Mouse (Mus musculus): ENCODE measurements at regions not wholly inside any gene's neighbourhood (a gene's known extent, or its start where the extent isn't known, plus 50 kb on each side); places are given as distances from the start of the nearest gene placed in this dataset.

DNA sequence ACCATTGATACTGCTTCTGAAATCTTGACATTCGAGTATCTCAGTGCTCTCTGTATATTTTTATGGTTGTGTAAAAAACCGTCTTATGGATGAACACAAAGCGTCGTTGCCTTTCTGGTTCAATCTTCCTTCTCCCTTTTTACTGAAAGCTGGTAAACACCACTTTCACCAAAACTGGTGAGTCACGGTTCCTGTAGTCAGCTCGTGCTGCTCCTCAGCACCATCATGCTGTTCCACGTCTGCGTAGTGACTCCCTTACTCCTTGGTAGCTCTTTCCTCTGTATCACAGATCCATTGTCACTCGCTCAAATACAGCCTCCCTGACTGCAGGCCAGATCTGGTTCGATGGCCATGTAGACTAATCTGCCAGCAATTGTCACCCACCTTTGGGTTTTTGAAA is 346.2 kb upstream of the Zmiz1 start:
- no peak for TF ChIP-seq POLR2A (IDR thresholded peaks at IDR 0.05; ENCODE audit: insufficient read depth, low read length)
- no peak for TF ChIP-seq CTCF (IDR thresholded peaks at IDR 0.05; ENCODE audit: low read depth, low read length)
- TF ChIP-seq EP300 (IDR thresholded peaks at IDR 0.05; ENCODE audit: insufficient read depth, low read depth, low read length), result no peak
